Mouse (Mus musculus): ENCODE results near the gene Nbas.

Nbas gene

DNA sequence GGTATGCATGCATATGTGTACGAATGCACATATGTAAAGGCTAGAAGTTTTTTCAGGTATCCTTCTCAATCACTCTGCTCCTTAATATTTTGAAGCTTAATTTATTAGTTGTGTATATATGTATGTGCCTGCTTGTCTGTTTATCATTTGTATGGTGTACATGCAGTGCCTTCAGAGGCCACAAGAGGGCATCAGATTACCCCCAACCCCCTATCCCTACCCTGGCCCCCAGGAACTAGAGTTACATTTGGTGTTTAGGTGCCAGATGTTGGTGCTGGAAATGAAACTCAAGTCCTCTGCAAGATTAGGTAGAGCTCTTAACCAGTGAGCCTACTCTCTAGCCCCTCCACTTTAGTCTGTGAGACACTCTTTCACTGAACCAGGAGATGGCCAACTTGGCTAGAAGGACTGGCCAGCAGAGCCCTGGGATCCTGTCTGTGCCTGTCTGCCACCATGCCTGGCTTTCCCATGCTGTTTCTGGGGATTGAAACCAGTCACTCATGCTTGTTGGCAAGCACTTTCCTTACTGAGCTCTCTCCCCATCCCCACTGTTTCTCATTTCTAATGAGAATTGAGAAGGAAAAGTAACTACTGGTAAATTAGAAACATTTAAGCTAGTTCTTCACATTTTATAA, 263.9 kb downstream of the Nbas start:
- DNase-seq (ENCODE audit: low spot score in 2 of 2), result no peak

DNA sequence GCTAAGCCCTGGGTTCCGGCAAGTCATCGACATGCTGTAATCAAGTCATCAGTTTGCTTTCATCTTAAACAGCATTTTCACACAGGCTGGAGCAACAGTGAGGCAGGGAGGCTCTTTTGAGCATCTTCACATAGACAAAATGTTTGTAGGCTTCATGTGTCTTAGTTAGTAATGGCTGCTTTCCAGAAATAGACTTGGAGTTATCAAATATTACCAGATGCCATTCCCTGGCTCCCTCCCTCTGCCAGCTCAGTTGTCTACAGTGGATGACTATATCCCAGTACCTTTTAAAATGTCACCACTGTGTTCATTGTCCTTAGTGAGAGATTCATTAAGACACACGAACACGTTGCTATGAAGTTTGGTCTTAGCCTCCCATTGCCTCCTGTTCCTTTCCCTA, 270.2 kb downstream of the Nbas start:
- DNase-seq (ENCODE audit: low spot score in 2 of 2), result no peak

DNA sequence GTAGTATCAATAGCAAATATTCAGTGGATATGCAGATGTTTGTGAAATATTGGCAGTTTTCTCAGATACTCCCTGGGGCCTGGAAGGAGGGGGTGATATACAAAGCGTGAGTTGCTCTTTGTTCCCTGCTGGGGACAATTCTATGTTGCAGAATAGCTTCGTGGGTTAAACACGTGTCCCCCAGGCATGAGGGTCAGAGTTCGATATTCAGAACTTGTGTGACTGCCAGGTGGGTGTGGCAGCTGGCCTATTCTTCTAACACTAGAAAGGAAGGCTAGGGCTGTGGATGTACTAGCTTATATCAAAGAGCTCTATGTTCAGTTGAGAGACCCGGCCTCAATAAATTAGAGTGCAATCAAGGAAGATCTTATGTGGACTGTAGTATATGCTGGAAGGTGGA, 274.9 kb downstream of the Nbas start:
- no peak for DNase-seq (ENCODE audit: low spot score in 2 of 2)

DNA sequence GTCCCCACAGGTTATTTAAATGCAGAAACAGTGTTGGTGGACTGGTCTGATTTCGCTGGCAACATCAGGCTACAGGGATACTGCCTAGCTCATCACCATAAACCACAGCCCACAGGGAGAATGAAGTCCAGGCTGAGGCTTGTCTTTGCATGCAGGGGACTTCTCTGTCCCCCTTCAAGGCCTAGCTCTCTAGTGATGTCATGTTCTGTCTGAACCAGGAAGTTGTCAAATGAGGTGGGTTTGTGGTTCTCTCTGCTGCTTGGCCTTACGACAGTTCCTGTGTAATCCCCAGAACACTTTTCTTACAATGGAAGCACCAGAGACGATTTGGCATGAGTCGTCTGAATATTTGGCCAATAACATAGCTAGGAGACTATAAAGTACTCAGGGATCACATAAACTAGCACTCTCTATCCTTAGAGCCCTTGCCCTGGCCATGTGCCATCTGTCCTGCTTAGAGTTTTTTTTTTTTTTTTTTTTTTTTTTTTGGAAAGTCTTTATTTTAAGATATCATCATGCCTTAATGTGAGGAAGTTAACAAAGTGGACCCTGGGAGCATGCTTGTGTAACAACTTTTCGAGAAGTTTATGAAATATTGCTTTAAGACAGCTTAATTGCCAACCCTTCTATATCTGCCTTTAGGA, 294.8 kb downstream of the Nbas start:
- DNase-seq (ENCODE audit: low spot score in 2 of 2), result no peak

DNA sequence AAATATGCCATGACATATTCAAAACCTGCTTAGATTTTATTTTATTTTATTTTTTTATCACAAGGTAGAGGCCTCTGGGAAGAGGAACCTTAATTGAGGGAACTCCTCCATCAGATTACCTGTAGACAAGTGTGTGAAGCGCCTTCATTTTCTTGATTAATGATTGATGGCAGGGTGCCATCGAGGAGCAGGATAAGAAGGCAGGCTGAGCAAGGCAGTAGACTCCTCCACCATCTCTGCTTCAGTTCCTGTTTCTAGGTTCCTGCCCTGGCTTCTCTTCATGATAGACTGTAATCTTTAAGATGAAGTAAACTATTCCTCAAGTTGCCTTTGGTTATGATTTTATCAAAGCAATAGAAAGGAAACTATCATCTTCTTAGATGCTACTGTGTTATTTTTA, 295.4 kb downstream of the Nbas start:
- DNase-seq (ENCODE audit: low spot score in 2 of 2), result no peak

GRCm38 (mm10) chr12:13566421-13566820, 297.5 kb downstream of the Nbas start:
- DNase-seq (ENCODE audit: low spot score in 2 of 2), result no peak

GRCm38 (mm10) chr12:13575158-13575557, 306.2 kb downstream of the Nbas start:
- DNase-seq (ENCODE audit: low spot score in 2 of 2), result no peak

GRCm38 (mm10) chr12:13575605-13576600, 307.0 kb downstream of the Nbas start:
- no peak for DNase-seq (ENCODE audit: low spot score in 2 of 2)

DNA sequence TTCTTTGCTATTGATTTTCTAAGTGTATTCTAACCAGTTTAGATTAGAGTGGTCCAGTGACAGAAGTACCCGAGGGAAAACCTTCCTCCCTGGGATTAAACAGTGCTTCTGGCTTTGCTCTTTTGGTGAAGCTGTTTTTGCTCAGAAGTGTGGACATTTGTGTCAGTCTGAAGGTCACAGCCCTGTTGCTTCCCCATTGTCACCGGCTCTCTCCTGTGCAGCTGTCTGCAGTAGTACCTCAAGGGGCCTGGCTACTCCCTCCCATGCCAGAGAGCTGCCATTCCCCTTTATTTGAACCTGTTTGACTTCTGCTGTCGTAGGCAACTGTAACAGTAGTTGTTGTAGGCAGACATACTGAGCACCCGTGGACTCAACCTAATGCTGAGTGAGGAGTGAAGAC, 307.8 kb downstream of the Nbas start:
- no peak for DNase-seq (ENCODE audit: low spot score in 2 of 2)

- no peak for DNase-seq (ENCODE audit: low spot score in 2 of 2)
Observed at GRCm38 (mm10) chr12:13580796-13581195, 311.9 kb downstream of the Nbas start.

DNA sequence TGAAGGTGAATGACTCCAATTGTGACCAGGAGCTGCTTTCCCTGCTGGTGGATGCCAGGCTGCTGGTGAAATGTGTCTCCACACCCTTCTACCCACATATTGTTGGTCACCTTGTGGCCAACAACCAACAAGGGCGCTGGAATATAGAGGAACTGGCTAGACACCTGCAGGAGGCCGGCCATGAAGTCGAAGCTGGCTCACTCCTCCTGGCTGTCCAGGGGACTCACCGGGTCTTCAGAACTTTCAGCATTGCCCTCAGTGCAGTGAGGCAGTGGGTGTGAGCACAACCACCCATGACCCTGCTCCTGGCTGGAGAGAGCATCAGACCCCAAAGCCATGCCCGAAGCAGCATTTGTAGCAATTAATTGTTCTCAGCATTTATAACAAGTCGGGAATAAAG, 314.5 kb downstream of the Nbas start:
- no peak for DNase-seq (ENCODE audit: low spot score in 2 of 2)

- DNase-seq (ENCODE audit: low spot score in 2 of 2), result no peak
Observed at GRCm38 (mm10) chr12:13585527-13586156, 316.7 kb downstream of the Nbas start.

DNA sequence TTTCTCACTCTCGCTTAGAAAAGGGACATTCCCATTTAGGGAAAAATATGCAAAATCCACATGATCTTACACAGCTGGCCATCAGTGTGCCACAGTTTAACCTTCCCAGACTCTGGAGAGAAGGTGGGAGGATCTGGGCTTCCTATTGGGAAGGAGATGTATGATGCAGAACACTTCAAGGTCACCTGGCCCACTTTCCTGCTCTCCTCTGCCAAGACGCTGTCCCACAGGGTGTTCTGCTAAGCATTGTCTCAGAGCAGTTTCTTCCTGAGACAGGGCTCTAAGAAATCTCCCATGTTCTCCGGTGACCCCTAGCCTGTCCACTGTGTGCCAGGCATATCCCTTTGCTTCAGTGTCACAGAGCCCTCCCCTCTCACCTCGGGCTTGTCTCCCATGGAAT, 318.7 kb downstream of the Nbas start:
- DNase-seq (ENCODE audit: low spot score in 2 of 2), result no peak

DNA sequence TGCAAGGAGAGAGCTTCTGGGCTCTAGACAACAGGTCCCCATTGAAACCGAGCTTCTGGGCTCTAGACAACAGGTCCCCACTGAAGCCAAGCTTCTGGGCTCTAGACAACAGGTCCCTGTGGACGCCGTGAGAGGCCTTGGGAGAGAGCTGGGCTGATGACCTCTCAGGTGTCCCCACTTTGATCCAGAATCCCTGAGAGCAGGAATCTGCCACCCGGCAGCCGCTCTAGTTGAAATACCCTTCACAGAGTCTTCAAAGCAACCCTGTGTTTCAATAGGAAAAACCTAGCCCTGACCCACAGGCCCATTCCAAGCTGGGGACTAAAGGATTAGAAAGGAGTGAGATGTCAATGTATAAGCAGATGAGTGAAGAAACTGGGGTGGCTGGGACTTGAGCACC, 320.1 kb downstream of the Nbas start:
- DNase-seq (ENCODE audit: low spot score in 2 of 2), result no peak

GRCm38 (mm10) chr12:13594746-13595469, 326.0 kb downstream of the Nbas start:
- DNase-seq (ENCODE audit: low spot score in 2 of 2), result no peak

GRCm38 (mm10) chr12:13597026-13597425, 328.1 kb downstream of the Nbas start:
- DNase-seq (ENCODE audit: low spot score in 2 of 2), result no peak

DNA sequence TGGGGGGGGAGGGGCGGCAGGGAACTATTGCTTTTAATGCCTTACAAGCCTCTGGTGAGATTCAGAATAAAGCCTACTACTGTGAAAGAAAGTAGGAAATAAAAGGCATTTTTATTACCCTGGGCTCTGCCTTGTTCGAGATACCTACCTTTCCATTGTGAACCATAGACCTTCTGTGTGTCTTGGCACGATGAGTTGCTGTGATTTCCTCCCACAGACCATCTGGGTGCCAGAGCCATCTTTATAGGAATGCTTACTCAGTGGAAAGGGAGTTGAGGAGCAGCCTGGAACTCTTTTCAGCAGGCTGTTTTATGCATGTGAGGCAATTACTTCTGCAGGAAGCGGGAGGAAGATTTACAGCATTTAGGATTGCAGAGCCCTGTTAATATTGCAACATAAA, 329.6 kb downstream of the Nbas start:
- no peak for DNase-seq (ENCODE audit: low spot score in 2 of 2)

- peak in 1 of 2 experiments; percentile 4 for DNase-seq (ENCODE audit: low spot score in 2 of 2)
Observed at GRCm38 (mm10) chr12:13602414-13602813, 333.5 kb downstream of the Nbas start.

DNA sequence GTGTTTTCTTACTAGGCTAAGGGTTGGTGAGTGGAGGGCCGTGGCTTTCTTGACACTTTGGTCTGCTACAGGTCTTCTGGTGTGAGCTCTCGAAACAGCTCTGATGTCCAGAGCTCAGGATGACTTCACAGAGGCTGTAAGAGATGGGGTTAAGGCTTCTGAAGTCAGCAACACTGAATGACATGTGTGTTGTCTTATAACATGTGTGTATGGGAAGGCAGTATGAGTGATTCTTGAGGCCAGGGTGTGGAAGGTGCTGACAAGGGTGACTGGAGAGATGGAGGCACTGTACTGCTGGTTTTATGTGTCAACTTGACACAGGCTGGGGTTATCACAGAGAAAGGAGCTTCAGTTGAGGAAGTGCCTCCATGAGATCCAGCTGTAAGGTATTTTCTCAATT, 338.1 kb downstream of the Nbas start:
- DNase-seq (ENCODE audit: low spot score in 2 of 2), result no peak

DNA sequence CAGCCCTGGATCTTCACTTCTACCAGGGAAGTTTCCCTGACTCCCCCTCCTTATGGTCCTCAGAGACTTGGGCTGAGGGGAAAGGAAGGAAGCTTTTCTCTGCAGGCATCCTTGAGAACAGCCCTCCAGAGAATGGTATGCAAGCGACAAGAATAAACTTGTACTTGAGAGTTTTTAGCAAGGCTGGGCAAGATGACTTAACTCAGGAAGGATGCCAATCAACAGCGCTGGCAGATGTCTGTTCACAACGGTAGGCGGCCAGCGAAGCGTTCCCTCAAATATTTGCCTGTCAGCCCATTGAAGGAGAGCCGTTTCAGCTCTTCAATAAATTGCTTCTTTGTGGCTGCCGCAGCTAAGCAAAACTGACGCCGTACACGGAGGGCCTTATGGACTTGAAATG, 340.1 kb downstream of the Nbas start:
- DNase-seq (ENCODE audit: low spot score in 2 of 2), result no peak

DNA sequence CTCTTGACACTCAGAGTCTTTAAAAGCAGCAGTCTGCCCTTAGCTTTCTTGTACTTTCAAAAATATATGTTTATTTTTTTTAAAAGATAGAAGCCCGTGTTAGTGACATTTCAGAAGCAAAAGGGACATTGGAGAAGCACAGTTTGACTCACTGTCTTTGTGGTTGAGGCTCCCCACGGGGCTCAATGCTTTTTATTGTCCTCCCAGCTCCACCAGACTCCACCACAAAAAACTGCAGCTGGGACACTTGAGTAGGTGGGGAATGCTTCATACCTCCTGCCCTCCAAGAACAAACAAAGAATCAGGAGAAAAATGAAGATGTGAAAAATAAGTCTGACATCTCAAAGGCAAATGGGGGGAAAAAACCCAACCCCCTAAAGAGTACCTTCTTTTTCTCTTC, 344.1 kb downstream of the Nbas start:
- no peak for DNase-seq (ENCODE audit: low spot score in 2 of 2)

All from urinary bladder, adult 18-20 months (tissue).